Mouse (Mus musculus) kidney, adult 2 months (tissue): ENCODE measurements around the gene Polk.

Source experiments
- CTCF ChIP-seq: fragments of 200-500 bp; conservative IDR thresholded peaks from 2 replicates; pipeline ENCODE4 v1.5.1; 2011; ENCODE audit warnings: low read depth, mild to moderate bottlenecking, control low read depth, low read length, moderate library complexity, mixed read lengths; ENCODE audit not compliant: insufficient read depth, insufficient read length
- POLR2A ChIP-seq: fragments of 200-500 bp; IDR thresholded peaks from one replicate; pipeline ENCODE4 v1.6.1; 2011; ENCODE audit warnings: low read depth, low read length, control low read depth

DNA sequence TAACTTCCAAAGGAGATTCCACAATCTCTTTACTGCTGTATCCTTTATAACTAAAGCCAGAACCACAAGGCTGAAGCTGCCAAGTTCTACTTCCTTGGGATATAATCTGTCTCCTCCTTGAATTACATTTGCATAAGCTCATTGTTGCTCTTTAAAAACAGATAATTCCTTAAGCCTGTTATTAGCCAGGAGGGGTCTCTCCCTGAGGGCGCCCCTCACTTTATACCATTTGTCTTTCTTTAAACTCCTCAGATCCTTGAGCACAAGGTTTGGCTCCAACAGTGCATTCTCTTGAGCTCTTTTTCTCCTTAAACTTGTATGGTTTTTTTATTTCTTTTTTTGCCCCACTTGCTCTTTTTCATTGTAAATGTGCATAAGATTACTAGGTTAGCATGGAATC lies 46.3 kb upstream of the Polk start:
- TF ChIP-seq CTCF, result no peak
- TF ChIP-seq POLR2A, result no peak
